Mouse (Mus musculus) spleen, postnatal 14 days (tissue): ENCODE data around the gene Rps6kl1.
"Not testable (repeated sequence)": the region's sequence is repeated elsewhere in the genome, so short reads cannot be mapped to it uniquely, and the experiment has no call there.

ENCODE experiments used
- DNase-seq, 2 experiments: peaks; one replicate each; pipeline ENCODE4 v3.0.0; 2021 to 2022; ENCODE audit warnings: low spot score in 2 of 2

Rps6kl1 gene

DNA sequence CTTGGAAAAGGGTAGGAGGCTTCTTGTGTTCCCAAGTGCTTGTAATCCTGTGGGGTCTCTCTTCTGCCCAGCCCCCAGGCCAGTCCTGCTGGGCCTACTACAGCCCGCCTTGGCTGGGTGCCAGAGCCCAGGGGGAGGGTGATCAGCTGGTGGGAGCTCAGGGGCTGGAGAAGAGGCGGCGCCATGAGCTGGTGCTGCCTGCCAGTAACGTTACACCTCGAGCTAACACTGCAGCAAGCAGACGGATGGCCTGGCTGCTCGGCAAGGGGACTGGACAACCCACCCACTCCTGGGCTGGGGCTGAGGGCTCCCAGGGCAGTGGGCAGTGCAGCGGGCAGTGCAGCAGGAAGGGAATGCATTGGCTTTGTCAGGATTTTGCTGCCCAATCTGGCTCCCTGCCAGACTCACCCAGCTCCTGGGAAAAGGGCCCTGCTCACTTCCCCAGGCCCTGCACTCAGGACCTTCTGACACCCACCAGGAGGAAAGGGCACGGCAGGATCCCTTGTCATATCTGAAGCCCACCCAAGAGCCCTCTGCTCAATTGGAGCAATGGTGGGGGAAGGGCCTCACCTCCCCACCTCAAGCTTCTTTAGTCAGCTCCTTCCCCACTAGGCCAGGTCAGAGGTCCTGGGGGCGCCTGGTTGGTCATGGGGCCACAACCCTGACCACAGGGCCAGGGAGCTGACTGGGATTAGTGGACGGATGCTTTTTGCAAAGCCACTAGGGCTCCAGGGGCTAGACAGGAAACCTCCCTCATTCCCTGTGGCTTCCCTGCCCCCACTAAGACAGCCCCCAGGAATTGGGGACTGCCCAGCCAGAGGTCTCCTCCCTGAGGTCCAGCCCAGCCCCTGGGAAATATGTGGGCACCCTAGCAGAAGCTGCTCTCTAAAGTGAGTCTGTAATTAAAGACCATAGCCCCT lies 25.1 kb upstream of the Rps6kl1 start:
- DNase-seq = no peak

DNA sequence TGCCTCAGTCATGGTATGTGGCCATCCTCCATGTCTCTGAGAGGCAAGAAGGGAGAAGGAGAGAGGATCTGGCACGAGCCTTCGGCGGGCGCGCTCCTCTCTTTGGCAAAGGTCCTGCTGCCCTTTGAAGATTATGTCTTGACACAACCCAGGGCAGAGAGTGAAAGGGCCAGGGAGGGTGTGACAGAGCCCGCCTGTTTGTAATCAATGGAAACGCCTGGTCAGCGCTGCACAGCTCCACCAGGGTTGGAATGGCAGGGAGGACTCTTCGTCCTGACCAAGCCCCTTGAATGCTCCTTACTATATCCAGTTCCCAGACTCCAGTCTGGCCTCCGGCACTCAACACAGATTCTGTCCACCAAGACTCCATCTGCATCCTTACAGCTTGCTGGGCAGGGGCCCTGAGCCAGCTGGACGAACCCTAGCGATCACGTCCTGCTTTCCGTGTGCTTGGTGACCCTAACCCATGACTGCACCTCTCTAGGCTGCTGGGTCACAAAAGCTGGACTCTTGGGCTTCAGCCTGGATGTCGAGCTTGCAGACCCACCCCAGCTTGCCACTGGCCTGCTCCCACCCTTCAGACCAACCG lies 24.1 kb upstream of the Rps6kl1 start:
- no peak for DNase-seq

DNA sequence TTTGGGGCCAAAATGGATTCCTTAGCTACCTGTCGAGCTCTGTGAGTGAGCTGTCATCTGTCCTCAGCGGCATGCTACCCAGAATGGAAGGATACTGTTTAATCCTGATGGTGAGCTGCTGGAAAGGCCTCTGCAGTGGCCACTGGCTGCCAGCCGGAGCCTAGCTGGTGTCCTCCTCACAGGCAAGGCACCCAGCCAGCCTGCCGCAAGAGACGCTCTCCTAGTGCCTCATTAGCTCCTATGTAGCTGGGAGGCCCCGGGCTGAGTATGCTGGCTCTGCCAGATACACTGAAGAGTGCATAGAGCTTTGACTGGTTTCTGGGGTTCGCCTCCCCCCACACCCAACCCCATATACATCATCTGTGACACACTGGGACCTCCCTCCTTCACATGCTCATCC lies 23.0 kb upstream of the Rps6kl1 start:
- no peak for DNase-seq

DNA sequence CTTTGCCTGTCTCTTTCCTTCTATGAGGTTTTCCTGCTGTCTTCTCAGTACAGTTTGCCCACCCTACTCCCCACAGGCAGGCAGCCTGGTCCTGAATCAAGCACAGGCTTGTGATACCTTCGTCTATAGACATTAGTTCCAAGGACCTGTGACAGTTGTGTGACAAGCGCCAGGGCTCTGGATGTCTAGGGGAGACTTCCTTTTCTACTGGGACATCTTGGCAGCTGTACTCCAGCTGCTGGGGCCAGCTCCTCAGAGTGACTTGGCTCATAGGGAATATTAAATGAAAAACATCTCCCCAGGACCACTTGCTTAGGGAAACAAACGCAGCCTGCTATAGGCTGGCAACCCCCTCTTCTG lies 19.9 kb upstream of the Rps6kl1 start:
- no peak for DNase-seq

DNA sequence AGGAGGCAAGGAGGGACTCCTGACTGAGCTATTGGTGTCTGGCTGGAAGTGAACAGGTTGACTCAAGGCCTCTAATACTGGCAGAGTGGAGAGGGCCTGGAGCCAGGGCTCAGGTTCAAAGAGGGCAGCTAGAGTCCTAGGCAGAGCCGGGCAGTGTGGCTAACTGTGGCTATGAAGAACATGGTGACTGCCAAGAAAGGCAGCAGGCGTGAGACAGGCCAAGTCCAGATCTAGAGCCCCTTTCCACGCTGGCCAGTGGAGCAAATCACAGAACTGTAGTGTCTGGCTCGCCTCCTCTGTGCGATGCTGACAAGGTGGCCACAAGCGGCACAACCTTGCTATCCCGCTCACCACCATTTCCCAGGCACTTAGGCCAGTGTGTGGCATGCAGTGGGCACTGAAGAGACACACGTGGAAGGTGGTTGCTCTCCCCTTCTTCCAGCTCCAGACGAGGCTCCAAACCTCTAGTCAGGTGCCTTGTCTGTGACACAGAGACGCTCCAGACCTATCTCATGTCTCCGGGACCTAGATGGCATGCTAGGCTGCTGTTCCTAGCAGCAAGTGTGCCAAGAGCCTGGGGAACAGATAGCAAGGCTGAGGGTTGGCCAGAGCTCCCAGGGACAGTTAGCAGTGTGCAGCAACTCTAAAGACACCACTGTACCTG lies 19.4 kb upstream of the Rps6kl1 start:
- no peak for DNase-seq

DNA sequence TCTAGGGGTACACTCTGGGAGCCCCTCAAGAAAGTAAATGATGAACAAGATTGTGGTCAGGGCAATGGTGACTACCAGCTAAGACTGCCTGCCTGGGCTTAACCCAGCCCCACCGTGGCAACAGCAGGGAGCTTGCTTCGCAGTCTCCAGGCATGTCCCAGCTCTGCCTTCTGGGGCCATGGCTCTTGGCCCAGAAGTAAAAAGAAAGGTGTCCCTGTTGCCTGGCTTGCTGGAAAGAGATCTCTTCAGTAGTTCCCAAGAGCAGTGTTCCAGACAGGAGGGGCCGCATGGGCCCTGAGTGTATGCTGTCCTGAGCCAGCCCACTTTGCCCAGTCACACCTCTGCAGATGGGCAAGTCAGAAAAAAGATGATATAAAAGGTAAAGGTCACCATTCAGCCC lies 18.8 kb upstream of the Rps6kl1 start:
- DNase-seq = no peak

DNA sequence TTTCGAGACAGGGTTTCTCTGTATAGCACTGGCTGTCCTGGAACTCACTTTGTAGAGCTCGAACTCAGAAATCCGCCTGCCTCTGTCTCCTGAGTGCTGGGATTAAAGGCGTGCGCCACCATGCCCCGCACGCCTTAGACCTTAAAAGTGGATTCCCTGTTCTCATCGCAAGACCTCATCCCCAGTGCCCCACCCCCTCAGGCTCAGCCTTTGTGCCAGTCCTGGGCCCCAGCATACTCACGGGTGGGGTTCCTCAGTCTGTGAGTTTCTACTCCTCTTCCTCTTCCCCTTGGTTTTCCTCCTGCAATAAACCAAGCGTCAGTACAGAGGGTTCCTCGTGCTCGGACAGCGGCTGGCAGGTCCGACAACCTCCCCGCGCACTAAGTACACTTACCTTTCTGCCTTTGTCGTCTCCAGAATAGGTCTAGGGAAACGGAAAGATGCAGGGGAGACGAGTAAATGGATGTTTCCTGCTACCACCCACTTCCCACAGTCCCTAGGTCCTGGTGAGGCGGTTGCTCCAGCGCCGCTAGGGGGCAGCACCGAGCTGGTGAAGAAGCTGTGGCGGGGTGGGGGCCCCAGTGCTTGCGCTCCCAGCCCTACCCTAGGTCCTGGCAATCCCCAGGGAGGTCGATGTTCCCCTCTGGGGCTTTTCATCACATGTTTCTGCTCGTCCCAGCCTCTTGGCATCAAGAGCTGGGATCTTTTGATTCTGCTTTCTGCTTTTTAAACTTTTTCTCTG lies 18.2 kb upstream of the Rps6kl1 start:
- DNase-seq = peak; percentile 63 to 79

DNA sequence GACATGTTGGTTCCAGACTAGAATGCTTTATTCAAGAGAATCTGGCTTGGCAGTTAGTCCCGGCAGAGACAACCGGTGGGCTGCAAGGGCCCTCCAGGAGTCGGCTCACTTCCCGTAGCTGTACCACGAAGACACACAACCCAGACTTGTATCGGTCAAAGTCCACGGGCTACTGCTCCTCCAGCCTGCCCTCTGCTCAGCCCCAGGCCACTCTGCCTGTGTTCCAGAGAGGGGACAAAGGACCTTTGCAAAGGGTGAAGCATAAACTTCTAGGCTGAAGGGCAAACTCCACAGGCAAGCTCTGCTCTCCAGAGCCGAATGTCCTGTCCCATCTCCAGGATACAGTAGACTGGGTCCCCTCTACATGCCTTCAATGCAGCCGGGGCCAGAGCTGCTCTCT lies 15.6 kb upstream of the Rps6kl1 start:
- no peak for DNase-seq

DNA sequence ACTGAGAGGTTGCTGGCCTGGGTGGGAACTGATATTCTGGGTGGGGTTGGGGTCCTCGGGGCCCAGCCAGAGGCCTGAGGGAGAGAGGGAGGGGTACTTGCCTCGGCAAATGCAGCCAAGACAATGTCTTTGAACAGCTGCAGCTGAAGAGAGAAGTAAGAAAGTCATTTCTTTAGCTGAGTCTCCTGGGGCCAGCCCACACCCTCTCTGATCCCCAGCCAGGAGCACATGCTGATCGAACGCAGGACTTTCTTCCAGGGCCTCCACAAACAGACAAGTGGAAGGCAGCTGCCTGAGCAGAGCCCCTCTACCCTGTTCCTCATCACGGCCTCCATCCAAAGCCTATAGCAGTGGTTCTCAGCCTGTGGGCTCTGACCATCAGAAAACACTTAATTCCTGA lies 13.9 kb upstream of the Rps6kl1 start:
- no peak for DNase-seq

DNA sequence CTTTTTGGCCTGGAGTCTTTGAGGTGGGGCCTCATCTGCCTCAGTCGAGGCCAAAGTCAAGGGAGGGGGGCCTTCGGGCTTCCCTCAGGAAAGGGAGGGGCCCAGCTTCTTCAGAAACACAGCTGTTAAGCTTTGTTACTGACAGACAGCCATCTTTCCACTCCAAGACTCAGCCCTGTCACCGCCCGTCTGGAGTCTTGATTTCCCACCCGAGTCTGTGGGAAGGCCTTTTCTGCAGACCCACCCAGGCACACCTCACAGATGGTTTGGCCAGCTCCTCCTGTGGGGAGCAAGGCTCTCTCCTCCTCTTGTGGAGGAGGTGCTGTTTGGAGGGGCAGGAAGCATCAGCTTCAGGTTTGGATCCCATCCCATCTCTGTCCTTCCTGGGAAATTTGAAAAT lies 8.5 kb upstream of the Rps6kl1 start:
- DNase-seq = no peak

DNA sequence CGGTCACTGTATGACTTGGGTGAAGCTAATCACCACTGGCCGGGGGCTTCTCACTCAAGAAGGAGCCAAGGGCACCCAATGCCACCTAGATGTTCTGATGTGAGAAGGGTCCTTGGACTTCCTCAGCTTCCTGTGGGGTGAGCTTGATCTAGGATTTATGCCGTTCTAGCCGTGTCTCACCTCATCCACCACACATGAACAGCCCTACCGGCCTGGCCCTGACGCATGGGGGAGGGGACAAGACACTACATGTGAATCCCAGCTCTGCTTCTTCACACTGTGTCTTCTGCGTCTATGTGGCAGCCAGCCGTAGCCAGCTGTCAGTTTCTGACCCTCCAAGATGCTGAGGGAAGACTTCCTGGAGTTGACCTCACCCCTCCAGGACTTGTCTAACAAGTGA lies 7.7 kb upstream of the Rps6kl1 start:
- DNase-seq = no peak

DNA sequence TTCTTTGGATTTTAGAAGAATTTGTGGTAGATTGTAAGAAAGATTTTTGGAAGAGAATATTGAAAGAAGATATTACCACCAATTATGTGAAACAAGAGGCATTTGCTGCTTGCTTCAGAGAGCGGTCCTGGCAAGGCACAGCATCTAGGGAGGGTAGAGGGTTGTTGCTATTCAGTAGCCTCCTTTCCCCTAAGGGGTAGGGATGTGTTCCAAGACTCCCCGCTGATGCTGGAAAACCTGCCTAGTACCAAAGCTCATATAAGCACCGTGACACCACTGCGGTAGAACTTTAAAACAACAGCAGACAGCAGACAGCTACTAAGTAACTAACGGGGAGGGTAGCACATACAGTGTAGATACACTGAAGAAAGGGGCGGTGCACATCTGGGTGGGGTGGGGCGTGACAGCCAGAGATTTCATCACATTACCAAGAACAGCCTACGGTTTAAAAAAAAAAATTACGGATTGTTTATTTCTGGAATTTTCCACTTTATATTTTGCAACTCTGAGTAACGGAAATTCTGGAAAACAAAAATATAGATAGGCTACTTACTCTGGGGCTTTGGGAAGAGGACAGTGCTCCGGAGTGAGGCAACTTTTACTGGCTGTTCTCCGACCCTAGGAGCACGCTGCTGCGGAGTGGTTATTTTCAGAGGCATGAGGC lies 6.9 kb upstream of the Rps6kl1 start:
- DNase-seq = no peak

DNA sequence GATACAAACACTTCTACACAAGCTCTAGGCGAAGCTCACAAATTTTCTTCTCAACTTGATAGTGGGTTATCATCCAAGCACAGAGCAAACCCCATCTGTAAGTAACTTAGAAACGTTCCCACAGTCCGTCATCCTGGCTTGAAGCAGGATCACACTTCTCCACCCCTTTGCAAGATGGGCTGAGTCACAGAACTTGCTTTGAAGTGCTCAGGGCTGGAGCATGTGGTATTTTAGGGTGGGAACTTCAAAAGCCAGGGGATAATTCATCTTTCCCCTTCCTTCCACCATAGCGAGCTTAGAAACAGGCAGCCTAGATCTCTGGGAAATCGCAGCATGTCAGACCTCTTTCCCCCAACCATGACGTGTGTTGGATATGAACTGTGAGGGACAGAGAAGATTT lies 5.3 kb upstream of the Rps6kl1 start:
- DNase-seq = no peak

DNA sequence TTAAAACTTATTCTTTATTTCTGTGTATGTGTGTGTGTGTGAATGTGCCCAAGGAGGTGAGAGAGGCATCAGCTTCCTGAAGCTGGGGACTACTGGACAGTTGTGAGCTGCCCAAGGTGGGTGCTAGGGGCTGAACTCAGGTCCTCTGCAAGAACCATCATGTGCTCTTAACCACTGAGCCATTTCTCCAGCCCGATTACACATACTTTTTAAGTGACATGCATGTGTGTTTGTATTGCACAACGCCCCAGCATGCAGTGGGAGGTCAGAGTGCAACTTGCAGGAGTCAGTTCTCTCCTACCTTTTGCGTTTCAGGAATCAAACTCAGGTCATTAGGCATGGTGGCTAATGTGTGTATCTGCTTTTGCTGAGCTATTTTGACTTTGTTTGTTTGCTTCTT lies 1.9 kb upstream of the Rps6kl1 start:
- no peak for DNase-seq

DNA sequence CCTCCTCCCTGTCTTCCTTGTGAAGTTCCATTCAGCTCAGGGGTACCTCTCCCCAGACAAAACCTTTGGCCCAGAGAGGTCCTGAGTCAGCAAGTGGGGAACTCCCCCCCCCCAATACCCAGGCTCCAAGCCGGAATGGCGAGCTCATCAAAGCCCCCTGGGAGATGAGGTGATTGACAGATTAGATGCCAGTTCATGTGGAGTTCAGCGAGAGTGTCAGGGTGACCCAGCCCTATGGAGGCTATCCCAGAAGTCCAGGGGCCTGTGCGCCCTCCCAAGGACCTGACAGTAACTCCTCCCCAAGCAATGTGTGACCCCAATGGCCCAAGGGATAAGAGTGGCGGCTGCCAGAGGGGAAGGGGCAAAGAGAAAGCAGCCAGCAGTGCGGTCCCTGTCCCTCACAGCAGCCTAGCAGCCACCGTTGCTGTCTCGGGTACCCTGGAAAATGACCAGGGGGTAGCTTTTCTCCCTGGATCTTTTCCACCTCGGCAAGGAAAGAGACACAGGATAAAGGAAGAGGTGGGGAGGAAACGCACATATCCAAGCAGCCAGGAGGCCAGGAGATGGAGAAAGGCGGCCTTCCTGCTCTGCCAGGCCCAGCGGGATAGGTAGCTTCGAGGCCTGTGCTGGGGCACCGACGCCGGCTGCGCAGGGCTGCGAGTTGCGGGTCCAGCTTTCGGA lies 603 bp downstream of the Rps6kl1 start:
- no peak for DNase-seq

DNA sequence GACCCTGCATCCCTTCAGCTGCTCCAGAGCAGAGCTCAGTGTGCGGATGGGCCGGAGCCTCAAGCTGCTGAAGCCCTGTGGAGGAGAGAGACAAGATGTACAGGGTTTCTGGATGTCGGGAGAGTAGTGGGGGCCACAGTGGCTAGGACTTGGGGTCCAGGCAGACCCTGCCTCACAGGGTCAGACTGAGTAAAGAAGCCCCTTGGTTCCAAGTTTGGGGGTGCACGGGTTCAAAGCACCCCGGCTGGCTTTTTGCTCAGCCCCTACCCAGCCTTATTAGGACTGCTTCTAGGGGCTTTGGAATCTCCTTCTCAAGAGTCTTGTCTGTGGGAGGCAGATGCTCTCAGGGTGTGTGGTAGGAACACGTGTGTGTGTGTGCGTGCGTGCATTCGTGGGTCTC lies 4.2 kb downstream of the Rps6kl1 start:
- DNase-seq = no peak

DNA sequence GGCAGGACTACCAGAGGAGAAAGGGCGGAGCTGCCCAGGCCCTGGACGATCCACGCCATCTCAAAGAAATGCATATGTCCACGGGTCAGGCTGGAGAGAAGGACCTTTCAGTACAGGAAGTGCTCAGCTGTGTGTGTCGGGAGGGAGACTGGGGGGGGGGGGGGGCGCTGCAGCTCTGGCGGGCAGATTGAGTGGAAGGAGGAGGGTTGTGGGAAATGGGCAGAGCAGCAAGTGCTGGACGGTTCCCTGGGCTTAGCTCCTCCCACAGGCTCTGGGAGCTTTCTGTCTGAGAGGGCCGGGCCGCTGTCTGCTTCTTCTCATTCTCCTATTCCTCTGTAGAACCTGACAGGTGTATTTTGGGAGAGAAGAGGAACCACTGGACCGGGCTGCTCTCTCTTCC lies 4.7 kb downstream of the Rps6kl1 start:
- no peak for DNase-seq

DNA sequence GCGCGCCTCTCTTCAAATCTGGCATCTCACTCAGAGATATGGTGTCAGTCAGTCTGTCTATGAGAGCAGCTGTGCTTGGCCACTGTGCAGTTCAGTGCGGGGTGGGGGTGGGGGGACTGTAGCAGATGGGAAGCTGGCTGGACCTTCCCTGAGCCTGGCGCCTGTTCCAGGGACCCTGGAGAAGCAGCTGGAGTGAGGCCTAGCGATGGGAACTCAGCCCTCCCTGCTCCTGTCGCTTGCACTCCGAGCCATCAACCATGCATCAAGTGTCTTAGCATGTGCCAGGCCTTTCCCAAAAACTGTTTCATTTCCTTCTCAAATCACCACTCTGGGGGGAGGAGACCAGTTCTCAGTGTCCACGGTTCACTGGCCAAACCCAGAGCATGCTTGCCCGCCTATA lies 5.4 kb downstream of the Rps6kl1 start:
- DNase-seq = no peak

DNA sequence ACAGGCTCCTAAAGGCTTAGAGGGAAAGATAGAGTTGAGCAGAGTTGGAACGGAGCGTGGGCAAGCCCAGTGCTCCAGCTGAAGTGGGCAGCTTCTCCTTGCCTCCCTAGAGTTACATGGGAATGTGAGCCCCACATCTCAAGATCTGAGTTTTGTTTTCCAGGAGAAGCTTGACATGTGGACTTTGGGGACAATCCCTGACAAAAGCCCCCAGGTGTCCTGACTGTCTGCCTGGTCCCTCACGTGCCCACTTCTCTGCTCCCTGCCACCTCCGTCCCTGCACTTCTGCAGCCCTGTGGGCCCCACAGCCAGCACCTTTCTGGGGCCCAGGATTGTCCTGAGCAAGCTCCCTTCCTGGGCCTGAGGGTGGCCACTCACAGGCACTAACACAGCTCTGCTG lies 6.2 kb downstream of the Rps6kl1 start:
- DNase-seq = no peak

DNA sequence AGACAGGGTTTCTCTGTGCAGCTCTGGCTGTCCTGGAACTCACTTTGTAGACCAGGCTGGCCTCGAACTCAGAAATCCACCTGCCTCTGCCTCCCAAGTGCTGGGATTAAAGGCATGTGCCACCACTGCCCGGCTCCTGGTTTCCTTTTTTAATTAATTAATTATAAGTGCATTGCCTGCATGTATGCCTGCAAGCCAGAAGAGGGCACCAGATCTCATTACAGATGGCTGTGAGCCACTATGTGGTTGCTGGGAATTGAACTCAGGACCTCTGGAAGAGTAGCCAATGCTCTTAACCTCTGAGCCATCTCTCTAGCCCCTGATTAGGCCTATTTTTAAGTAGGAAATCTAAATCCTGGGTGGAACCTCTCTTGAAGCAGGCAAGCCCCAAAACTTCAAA lies 6.8 kb downstream of the Rps6kl1 start:
- DNase-seq = not testable (repeated sequence)

DNA sequence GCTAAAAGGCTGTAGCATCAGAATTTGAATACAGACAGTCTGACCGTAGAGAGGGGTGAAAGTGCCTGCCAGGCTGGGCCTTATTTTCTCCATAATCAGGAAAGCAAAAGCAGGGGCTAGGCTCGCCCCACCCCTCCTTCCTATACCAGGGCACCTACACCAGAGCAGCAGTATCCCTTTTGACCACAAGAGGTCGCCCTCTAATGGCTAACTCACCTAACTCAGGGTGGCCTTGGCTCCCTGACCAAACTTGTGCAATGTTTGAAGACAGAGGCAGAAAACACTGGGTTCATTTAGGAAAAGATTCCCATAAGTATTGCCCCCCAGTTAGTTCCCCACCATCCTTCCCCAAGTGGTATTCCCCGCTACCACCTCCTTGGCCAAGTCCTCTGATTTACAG lies 8.3 kb downstream of the Rps6kl1 start:
- DNase-seq = peak; percentile 55 to 77
